Mouse (Mus musculus): ENCODE results near the gene Grik4.

The Grik4 gene

GRCm38 (mm10) chr9:42548981-42549380, 395.3 kb downstream of the Grik4 start:
- DNase-seq: peak; percentile 27

GRCm38 (mm10) chr9:42544521-42544920, 399.8 kb downstream of the Grik4 start:
- DNase-seq: no peak

- no peak for DNase-seq
Observed at GRCm38 (mm10) chr9:42533491-42533890, 410.8 kb downstream of the Grik4 start.

DNA sequence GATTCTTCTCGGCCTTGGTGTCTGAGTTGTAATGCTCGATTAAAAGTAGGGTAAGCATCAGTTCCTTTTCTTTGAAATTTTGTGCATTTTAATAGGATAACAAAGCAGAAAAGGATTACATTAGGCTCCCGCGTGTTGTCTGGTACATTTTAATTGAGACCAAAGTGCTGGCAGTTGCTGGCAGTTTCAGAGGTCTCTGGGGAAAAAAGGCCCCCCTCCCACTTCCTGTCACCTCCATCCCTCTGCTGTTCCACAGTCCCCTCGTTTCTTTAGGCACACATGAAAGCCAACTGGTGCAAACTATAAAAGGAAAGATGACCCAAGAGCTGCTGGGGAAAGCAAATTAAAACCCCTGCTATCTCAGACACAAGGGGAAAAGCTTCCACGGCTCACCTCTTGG, 411.3 kb downstream of the Grik4 start:
- no peak for DNase-seq

DNA sequence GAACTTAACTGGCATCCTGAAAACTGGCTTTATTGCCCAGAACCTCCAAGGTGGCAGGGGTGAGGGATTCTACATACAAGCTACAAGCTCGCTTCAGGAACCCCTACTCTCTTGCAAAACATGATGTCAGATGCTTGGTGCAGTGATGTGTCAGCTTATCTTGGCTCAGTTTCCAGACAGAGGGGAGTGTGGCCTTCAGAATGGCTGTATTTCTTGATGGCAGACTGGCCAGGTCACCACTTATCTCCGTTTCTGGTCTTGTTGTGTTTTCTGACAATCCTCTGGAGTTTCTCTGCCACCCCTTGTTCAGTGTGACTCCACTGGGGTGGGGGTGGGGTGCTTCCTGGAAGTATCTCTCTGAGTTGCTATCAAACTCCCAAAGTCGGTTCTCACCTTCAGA, 412.3 kb downstream of the Grik4 start:
- no peak for DNase-seq

- DNase-seq: no peak
Observed at GRCm38 (mm10) chr9:42530221-42531152, 413.8 kb downstream of the Grik4 start.

- DNase-seq: peak; percentile 74
Observed at GRCm38 (mm10) chr9:42520587-42521084, 423.7 kb downstream of the Grik4 start.

DNA sequence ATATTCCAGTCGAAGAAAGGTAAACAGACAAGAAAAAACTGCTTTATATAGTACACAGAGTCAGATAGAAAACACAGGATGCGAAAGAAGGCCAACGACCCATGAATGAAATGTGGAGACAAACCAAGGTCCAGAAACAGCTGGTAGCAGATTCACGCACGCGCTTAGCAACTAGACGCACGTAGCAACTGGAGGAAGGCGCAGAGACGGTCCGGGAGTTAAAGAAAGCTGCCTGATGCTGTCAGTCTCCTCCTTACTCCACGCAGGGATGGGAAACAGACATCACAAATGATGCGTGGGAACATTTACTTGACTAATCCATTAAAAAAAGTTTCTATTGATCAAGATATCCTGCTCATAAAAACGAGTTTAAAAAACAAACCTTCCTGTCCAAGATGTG, 426.1 kb downstream of the Grik4 start:
- no peak for DNase-seq

GRCm38 (mm10) chr9:42513159-42513558, 431.1 kb downstream of the Grik4 start:
- no peak for DNase-seq

DNA sequence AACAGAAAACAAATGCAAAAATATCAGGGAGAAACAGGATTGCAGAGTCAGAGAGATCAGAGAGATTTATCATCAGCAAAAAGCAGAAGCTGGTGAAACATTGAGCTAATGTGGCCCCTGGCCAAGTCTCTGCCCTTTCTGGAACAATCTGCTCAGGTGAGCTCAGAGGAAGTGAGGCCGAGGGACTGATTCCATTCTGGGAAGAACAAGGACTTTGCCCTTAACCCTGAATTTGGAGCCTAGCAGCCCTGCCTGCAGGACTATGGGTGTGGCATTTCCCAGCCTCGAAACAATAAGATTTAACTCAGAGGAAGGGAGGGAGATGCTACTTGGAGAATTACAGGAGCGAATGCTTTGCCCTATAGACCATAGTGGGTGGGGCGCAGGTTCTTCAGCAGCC, 432.0 kb downstream of the Grik4 start:
- DNase-seq: no peak

DNA sequence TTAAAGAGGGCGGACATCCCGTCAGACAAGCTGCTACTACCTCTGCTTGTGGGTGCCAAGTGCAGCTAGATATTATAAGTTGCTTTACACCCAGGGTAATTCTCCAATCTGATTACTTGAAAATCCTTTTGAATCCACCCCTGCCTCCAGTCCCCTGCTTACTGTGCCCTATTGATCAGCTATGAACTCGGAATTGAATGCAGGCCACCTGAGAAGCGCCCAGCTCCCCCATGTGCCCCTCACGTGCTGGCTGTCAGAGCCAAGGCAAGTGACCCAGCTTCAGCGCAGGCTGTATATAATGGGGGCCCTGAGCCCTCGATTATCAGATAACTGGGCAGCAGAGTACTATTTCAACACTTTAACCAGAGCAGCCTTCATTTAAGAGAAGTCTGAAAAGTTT, 436.1 kb downstream of the Grik4 start:
- DNase-seq: no peak

DNA sequence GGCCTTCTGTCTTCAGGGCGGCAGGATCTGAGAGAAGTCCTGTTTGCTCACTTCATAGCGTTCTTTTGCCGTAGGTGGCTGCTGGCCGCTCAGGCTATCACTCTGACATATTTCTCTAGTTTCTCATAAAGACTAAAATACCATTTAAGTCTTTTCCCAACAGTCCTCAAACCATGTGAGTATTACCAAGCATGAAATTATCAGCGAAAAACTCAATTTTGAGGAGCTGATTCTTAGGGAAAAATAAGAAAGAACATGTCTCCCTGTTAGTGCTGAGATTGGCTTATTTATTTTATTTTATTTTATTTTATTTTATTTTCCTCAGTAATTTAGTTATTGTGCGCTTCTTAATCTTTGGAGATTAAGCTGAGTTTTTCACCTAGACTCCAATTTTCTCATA, 436.6 kb downstream of the Grik4 start, which contains the start of gene Tbcel:
Tbcel (minus strand) TSS at position 101 of the 400 bp plus-strand sequence.
- no peak for DNase-seq

- DNase-seq: no peak
Observed at GRCm38 (mm10) chr9:42507022-42507421, 437.3 kb downstream of the Grik4 start.

DNA sequence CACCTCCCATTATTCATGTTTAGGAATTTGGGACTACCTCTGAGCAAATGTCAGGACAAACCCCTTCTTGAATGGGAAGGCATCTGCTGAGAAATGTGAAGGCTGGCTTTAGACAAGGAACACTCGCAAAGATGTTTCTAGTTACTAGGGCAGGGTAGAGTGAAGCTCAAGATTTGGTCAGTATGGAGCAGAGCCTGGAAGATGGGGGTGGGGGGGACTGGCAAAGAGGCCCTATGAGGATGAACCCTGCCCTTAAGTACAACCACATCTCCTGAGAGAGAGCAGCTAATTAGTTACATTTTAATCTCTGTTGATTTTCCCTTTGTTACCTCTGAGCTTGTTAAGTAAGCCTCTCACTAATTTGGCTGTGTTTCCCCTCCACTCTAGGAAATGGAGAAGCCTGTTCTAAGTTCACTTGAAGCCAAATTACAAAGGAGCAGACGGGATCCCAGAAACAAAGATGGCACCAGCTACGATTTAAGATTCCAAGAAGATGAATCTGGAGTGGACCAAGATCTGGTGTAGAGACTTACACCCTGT, 439.3 kb downstream of the Grik4 start:
- DNase-seq: no peak

GRCm38 (mm10) chr9:42504559-42504958, 439.7 kb downstream of the Grik4 start:
- DNase-seq: no peak

DNA sequence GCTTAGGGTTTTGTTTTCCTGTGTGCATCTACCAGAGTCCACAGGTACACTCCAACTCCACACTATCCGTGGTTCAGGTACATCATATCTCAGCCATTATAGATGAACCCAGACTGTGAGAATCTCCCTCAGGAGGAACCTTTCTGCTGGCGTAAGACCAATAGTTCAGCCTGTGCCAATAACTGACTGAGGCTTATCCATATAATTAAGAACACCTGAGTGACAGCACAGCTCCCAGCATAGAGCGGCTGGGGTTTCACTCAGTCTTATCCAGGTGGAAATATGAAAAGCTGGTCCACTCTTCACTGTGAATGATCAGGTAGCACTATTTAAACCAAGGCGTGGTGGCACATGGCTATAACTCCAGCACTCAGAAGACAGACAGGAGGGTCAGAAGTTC, 440.6 kb downstream of the Grik4 start:
- DNase-seq: no peak

DNA sequence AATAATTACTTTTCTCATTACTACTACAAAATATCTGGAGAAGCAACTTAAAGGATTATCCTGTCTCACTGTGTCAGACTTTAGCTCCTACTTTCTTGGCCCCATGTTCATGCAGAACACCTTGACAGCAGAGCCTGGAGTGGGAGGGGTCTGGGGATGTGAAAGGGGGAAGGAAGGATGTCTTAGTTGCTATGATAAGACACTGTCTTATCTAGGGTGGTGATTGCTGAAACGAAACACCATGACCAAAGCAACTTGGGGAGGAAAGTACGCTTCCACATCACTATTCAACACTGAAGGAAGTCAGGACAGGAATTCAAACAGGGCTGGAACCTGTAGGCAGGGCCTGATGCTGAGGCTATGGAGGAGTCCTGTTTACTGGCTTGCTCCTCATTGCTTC, 448.0 kb downstream of the Grik4 start:
- DNase-seq: no peak

- no peak for DNase-seq
Observed at GRCm38 (mm10) chr9:42491780-42492179, 452.5 kb downstream of the Grik4 start.

GRCm38 (mm10) chr9:42490589-42491382, 453.5 kb downstream of the Grik4 start:
- no peak for DNase-seq

DNA sequence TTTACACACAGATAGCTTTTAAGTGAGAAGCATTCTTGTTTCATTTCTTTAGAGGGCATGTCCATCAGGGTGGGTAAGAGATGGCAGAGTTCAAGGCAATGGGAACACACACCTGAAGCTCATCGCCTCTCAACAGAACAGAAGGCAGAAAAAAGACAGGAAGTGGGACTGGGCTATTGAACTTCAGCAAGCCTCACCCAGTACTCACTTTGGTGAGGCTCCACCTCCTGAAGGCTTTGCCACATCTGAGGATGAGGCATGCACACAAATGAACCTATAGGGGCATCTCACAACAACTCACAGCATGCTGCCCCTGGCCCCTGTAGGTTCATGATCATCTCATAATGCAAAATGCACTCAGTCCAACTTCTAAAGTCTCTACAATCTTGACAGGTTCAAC, 456.2 kb downstream of the Grik4 start:
- peak; percentile 67 for DNase-seq

GRCm38 (mm10) chr9:42486913-42487312, 457.4 kb downstream of the Grik4 start:
- no peak for DNase-seq

DNA sequence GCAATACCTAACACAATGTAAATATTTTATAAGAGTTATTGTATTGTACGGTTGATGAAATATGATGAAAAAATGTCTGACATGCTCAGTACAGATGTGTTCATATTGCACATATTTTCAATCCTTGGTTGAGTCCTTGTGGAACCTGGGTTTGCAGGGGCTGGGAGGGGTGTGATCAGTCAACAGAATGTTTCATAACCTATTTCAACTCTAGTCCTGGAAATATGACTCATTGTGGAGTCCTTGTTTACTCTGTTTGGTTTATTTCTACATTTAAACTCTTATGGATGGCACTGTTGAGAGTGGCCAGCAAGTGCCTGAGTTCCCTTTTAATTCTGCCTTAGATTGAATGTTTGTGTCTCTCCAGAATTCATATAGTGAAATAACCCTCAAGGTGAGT, 459.6 kb downstream of the Grik4 start:
- no peak for DNase-seq

DNA sequence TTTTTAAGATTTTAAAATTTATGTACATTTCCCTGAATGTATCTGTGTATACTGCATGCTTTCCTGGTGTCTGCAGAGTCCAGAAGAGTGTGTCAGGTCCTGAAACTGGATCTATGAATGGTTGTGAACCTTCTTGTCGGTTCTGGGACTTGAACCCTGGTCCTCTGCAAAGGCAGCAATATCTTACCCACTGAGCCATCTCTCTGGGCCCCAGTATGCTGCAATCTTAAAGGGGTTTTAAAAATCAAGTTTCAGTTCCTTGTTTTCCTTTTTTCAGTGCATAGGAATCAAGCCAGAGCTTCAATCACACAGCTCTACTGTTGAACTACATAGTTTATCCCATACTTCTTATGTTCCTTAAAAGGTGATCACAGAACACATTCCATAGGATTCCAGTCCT, 461.3 kb downstream of the Grik4 start:
- DNase-seq: no peak

Measured in thymus, postnatal 4 days (tissue).